Mouse (Mus musculus) retina, postnatal 7 days (tissue): ENCODE data around the gene Cryba4.

Experiments used
- DNase-seq: peaks from one replicate; pipeline ENCODE4 v3.0.0-alpha.2; 2012; ENCODE audit warnings: low read depth, low spot score

Gene Cryba4

DNA sequence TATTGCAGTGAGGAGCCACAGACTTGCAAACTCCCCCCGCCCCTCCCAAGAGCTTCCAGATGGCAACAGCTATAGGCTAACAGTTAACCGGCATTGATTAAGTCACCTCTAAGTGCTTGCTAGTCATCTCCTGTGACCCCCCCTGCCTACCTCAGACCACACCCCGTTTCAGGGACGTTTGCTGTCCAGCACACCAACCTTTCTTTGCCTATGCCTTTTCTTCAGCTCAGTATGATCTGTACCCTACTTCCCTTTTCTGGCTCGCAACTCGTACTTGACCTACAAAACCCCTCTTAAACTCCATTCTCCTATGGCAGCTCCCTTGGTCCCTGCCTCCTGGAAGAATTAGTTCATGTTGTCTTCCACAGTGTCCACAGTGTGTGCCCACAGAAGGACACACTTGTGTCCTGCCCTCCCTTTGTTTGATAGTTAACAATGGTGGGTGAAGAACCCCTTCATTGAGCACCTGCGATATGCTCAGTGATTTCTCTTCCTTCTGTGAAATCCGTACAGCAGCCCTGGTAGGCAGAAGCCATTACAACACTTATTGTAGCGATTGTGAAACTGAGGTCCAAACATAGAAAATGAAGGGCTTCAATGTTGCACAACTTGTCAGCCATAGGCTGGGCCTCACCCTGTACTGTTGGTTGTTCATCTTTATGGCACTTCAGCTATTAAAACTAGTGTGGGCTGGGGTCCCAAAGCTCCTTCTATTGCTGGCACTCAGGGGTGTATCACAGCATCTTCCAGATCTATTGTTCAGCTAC is 13.9 kb upstream of the Cryba4 start:
- no peak for DNase-seq

DNA sequence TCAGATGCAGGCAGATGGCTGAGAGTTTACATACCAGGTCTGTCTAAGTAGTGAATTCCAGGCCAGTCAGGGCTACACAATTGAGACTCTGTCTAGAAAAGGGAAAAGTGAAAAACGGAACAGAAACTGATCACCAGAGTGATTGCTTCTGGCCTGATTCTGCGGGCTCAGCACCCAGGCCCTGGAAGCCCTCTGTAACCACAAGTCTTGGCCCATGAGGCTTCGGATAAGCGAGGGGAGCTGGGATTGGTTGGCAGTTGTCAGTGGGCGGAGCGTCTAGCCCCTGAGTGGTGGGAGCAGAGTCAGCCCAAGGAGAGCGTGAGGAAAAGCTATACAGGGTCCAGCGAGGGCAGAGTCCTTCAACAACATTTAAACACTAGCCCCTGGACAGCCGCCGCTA is 13.2 kb upstream of the Cryba4 start:
- no peak for DNase-seq

DNA sequence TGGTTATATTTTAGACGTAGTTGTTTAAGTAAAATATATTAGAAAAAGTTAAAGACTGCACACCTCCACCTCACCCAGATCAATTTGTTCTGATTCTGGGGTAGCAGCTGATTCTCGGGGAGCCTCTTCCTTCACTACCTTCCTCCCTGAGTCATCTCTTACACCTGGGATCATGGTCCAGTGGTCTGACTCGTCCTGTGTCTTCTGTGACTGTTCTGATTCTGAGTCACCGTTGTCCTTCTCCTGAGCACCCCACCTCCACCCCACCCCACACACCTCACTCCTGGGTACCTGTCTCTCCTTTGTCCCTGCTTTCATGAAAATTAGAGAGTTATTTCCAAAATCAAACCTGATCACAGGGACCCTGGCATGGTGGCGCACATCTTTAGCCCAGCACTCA is 12.8 kb upstream of the Cryba4 start:
- no peak for DNase-seq

DNA sequence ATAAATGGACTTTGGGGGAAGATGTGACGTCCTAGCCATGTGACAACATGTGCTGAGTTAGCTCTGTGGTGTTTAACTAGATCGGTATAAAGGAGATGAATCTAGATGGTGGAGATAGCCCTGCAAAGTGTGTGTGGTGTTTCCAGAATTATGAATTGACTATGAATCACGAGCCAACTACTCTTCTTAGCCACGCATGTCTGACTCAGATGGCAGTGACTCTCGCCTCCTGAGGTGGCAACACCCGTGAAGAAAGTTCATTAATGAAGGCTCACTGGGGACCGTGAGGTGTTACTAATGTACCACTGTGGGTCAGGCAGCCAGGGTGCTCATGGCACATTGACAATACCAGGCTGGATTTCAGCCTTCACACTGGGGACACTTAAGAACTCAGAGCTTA is 11.8 kb upstream of the Cryba4 start:
- no peak for DNase-seq

DNA sequence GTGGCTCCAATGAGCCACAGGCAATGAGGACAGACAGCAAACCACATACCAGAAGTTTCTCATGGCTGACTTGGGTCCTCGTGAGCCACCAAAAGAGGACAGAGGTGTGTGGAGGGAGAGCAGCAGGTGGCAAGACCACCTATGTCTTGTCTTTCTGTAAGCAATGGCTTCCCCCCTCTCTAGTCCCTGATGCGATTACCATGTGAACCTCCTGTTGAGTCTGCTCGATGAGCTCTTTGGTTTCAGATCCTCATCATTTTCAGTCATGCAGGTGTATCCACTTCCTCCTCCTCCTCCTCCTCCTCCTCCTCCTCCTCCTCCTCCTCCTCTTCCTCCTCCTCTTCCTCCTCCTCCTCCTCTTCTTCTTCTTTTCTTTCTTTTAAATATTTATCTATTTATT is 8.5 kb upstream of the Cryba4 start:
- DNase-seq = no peak

DNA sequence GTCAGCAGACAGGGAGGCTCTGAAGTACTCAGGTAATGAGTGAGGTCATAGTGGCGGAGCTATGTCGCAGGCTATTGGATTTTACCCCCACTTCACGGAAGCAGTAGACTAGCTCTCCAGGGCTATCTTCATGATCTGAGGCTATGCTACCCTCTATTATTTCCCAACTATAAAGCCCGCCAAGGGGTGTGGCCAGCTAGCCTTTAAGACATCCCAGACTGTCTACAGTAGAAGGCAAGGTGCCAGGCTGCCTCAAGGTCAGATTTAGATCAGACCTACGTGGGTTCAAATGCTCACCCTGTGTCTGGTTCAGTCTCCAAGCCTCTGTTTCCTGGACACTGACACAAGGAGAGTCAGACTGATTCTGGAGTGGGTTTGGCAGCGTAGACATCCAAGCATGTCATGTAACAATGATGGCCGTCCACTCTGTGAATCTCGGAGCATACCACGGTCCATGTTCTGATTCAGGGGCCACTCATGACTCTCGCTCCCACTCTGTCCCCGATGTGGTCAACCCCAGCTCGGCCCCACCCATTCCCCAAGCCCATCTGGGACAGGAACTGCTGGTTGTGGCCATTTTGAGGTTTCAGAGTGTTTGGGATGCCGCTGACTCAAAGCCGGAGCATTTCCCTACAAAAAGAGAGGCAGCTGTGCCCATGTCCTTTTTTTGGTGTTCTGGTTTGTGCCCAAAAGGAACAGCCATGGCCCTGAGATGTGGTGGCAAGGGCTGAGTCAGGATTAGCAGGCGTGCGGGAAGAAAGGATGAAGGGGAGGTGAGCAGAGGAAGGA is 7.7 kb upstream of the Cryba4 start:
- no peak for DNase-seq

DNA sequence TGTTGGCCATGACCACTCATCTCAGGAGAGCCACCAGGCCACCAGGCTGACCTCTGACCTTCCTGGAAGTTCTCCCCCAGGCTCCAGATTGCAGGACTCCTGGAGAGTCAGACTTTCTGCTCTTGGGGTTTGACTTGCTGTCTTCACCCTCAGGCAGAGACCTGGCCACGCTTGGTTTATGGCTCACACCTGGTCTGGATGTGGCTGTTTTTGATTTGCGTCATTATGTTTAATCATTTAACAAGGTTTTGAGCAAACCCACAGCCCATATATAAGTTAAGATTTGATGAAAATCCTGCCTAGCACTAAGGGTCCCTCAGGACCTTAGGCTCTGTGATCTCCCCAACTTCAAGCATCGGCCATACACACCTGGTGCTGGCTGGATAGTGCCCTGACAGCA is 5.6 kb upstream of the Cryba4 start:
- no peak for DNase-seq

DNA sequence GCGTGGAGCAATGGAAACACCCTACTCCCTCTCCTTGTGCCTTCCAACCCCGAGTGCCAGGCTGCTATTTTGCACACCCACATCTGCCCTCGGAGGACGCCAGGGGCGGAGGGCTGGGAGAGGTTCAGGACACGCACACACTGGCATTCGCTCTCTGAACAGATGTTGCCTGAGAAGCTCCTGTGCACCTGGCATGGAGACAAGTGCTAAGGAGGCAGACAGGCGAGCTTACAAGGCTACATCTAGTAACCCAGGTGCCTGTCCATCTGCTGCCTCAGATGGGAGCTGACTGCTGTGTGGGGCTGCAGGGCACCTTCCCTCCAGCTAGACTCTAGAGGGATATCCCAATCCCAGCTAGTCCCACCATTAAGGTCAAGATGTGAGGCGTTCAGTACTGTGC is 4.1 kb upstream of the Cryba4 start:
- no peak for DNase-seq

DNA sequence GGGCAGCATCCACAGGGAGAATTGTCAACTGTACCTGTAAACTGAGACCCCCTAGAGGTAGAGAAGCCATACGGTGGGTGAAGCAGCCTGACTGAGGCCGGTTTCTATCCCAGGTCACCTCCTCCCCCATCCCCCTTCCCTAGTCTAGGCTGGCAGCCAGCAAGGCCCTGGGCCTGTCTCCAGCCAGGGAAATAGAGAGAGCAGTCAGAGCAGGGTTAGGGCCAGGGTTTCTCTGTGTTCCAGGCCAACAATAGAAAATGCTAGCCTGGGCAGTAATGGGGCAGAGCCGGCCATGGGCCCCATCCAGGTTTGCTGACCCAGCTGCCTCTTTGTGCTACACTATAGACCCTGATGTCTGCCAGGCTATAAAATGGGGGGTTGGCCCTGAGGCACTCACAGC is 3.1 kb upstream of the Cryba4 start, which contains the start of gene Crybb1:
Gene Crybb1 (plus strand): TSS at position 390 of the 400 bp plus-strand sequence.
- no peak for DNase-seq

DNA sequence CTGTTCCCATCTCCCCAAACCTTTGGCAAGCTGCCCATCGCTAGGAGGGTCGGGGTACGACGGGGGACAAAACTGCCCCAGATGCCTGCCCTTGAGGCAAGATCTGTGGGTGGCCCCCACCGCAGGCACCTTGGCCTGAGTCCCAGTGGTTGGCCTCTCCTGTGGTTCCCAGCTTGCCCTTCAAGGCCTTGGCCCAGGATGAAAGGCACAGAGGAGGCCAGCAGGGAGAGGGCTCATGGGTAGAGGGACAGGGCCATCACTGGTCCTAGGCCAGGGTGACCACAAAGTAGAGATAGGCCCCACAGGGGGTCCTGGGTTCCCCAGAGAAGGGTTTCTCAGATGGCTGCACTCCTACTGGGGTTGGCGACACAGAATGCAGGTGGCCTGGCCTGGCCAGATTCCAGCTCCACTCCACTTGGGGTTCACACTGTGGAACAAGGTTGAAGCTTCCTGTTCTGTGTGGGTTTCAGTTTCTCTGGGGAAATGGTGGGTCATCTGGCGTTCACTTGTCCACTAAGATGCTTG is 2.0 kb upstream of the Cryba4 start:
- no peak for DNase-seq

DNA sequence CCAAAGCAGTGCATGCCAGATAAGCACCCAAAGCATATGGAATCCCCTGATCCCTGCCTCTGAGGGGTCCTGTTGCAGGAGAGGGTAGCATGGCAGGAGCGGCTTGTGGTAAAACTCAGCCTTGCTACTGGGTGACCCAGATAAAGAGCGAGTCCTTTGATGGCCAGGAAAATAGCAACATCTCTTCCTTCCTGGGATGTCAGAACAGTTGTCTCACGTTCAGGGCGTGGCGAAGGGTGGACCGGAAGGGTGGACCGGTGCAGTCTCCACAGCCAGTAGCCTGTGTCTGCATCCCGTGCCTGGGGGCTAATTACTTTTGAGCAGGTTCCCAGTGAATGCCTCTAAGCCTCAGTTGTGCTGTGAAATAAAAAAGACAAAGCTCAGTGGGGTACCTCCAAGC is 851 bp upstream of the Cryba4 start:
- DNase-seq = no peak

DNA sequence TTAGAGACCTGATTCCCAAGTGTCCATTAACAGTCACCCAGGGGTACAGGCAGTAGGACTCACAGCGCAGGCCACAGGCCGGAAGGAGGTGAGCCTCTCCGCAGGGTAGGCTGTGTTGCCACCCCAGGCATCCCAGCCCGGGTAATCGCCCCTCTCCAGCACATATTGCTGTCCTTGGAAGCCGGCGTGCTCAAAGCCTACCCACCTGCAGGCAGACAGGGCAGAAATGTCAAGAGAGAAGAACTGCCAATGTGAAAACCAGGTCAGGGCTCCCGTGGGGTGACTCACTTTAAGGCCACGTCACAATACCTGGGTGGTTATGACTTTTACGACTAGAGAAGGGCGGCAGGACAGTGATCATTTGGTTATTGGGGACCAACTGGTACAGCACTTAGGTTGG is 3.2 kb downstream of the Cryba4 start:
- DNase-seq = no peak

DNA sequence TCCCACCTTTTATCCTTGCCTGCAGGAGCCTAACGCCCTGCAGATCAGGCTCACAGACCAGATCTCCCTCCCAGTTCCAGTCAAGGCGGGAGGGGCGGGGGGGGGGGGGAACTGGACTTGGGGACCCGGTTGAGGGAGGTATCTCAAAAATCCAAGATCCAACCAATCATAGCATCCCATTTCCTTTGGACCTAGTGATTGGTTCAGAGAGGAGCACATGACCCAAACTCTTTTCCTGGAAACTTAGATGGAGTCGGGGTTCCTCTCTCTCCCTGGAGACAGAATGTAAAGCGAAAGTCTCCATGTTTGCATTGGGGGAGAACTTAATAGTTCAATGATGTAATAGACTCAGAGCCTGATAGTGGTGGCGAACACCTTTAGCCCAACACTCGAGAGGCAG is 4.9 kb downstream of the Cryba4 start:
- no peak for DNase-seq

DNA sequence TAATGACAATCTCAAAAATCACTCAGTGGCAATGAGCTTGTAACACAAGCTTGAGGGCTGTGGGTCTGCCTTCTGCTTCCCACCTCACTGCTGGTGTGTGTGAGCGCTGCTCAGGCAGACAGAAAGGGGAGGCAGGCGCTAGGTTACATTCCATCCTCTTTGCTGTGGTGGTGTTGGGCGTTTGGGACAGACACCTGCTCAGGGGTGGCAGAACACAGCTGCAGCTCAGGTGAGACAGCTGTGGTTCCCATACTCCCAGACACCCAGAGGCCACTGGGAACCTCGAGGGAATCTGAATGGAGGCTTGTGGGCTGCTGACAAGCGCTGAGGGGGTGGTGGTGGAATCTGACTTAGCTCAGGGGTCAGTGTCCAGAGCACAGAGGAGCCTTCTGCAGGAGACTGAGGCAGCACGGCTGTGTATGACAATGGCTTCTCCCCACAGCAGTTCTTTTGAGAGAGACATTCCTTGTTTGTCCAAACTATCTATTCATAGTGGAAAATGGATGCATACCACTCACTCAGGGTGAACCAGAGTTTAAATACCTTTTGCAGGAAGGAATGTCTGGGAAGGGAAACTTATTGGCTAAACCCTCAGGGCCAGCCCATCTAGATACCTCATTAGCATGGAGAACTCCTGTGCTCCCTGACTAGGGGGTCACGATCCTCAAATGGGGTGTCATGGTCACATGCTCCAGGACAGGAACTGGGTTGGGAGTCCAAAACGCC is 7.3 kb downstream of the Cryba4 start:
- no peak for DNase-seq

DNA sequence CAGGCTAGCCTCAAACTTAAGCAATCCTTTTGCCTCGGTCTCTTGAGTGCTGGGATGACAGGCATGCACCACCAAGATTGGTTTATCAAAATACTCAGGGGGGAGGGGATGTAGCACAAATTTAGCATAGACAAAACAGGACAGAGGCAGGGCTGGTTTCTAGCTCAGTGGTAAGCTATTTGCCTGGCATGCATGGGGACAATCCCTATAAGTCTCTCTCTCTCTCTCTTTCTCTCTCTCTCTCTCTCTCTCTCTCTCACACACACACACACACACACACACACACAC is 8.1 kb downstream of the Cryba4 start:
- no peak for DNase-seq

DNA sequence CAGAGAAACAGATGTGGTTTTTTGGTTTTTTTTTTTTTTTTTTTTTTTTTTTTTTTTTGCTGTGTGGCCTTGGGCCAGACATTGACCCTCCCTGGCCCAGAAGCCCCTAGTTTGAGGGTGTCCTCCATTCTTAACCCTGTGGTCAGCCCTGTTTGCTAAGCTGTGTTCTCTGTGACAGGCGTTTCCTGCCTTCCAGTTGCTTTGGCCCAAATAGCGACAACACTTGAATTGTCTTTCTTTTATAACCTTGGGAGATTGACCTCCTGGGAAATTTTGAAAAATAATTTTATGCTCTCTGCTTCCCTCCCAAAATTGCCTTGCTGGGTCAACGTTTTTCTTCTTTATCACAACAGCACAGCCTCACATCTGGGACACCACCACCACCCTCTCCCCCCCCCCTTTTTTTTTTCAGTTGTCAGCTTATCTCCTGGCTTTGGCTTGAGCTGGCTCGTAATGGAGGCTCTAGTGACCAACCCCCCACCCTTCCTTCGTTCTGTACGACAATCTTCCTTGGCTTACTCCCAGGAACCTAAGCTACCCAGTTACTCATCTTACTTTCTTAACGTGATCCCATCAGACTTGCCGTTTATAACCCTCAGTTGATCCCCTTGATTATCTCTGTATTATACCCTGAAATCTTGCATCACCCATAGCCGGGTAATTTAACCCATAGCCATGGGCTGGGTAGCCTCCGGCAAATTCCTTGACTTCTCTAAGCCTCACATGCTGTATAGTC is 8.6 kb downstream of the Cryba4 start:
- DNase-seq = peak; percentile 56

DNA sequence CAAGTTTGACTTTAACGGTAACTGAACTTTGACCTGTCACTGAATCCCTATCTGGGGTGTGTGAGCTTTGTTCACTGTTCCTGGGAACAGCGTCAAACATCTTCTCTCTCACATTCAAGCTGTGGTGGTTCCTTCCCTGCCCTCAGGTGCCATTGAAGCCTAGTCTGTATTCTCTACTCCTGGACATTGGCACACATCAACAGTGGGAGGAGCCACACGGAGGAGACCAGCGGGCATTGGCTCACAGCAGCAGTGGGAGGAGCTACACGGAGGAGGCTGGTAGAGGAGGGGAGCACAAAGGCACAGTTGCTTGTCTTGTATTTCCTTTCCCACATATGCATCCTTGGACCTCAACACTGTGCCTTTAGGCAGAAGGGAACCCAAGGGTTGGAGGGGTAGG is 9.3 kb downstream of the Cryba4 start:
- DNase-seq = no peak

DNA sequence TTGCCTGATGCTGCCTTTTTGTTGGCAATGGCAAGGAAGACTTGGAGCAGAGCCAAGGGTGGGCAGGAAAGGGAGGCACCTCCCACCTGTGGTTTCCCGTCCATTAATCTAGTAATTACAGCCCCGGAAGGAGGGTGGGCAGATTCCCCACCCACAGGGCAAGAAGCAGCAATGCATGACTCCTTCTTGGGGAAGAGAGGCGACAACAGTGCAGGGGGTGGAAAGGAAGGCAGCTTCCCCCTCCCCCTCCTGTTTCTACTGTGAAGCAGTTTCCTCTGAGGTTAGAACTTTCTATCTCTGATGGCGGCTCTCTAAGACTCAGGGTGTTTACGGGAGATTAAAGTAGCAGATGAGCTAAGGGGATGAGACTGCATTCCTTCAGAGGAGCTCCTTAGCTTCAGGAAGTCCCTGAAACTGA is 9.9 kb downstream of the Cryba4 start:
- no peak for DNase-seq

DNA sequence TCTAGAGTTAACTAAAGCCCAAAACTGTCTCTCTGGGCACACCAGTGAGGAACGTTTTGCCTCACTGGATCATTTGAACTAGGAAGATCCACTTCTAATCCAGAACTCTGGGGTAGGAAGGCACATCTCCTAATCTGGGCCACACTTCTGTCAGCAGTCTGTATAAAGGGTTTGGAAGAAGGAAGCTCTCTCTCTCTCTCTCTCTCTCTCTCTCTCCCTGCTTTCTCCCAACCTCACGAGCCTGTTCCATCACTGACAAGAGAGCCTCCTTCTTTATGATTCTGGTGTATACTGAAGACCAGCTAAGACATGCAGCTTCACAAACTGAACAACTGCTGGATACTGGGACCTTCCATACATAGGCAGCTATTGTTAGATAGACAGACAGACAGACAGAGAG is 10.5 kb downstream of the Cryba4 start:
- no peak for DNase-seq

DNA sequence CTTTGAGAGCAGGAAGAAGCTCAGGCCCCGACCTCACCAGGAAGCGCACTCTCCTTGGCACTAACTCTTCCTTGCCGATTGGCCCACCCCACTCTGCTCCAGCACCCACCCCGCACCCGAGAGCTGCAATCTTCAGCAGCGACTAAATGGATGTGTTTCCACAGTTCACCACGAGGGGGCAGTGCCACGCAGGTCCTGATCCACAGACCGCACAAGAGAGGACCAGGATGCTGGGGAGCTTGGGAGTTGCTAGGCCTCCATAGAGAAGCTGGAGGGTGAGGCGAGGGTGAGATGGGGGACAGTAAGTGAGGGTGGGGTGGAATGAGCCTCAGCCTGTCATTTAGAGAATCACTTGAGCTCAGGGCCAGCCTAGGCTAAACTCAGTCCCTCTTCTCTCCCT is 11.6 kb downstream of the Cryba4 start:
- peak; percentile 74 for DNase-seq

DNA sequence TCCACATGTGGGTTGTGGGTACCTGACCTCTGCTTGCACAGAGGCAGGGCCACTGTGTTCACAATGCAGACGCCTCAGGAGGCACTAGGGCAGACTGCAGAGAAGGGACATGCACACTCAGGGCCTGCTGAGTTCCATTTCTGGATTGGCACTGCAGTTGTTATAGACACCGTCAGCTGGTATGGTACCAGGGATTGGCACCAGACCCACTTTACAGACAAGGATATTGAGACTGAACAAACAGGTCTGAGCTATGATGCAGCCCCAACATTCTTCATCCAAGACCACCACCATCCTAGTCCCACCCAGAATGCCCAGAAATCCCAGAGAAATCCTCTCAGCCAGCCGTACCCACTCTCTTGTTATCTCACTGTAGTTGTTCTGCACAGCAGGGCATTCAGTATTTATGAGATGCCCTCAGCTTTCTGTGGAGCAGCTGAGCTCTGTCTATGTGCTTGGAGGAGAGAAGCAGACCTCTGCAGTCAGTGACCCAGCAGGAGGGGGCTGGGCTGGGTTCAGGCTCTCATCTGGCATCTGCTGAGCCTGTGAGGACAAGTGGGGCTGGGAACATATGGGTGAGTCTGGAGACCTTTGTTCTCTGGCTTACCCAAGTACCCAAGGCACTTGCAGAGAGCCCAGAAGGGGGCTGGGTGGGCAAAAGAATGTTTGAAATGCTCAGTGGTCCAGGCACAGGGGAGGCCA is 13.4 kb downstream of the Cryba4 start:
- no peak for DNase-seq
